Mouse (Mus musculus) intestine, embryonic 14.5 days (tissue): ENCODE measurements around the gene Lrrk1. TPM values are rescaled to one million over a fixed set of nuclear protein-coding genes. Genes with fewer than 3 reads are reported as not detected.

Experiments
- ATAC-seq: fragments of 200-750 bp; cut with Nextera tagmentation; replicated peaks from 2 replicates; pipeline ENCODE4 v1.8.0; 2017; ENCODE audit warnings: low read depth, moderate number of reproducible peaks, moderate TSS enrichment, moderate library complexity; ENCODE audit not compliant: low FRiP score, low TSS enrichment
- DNase-seq: peaks from one replicate; pipeline ENCODE4 v3.0.0-alpha.2; 2018; ENCODE audit warnings: low spot score
- H3K27ac ChIP-seq: fragments of 300-500 bp; sonication (generic); 2 replicates; pipeline ENCODE4 v1.5.1; 2014; ENCODE audit warnings: low read depth, mild to moderate bottlenecking, control low read depth
- H3K27me3 ChIP-seq: fragments of 300-500 bp; sonication (generic); replicated peaks from 2 replicates; pipeline ENCODE4 v1.6.1; 2014; ENCODE audit warnings: low read length, control low read depth; ENCODE audit not compliant: control insufficient read depth, insufficient read depth
- H3K36me3 ChIP-seq: fragments of 300-500 bp; sonication (generic); 2 replicates; pipeline ENCODE4 v1.6.1; 2014; ENCODE audit warnings: low read length, control low read depth; ENCODE audit not compliant: control insufficient read depth, insufficient read depth
- H3K4me1 ChIP-seq: fragments of 300-500 bp; sonication (generic); replicated peaks from 2 replicates; pipeline ENCODE4 v1.6.1; 2014; ENCODE audit warnings: low read length, control low read depth, mixed read lengths; ENCODE audit not compliant: control insufficient read depth, insufficient read depth
- H3K4me2 ChIP-seq: fragments of 300-500 bp; sonication (generic); 2 replicates; pipeline ENCODE4 v1.6.1; 2014; ENCODE audit warnings: low read length
- H3K4me3 ChIP-seq: fragments of 300-500 bp; sonication (generic); 2 replicates; pipeline ENCODE4 v1.5.1; 2014; ENCODE audit warnings: low read depth, low read length, control low read depth, mixed read lengths
- H3K9ac ChIP-seq: fragments of 300-500 bp; sonication (generic); 2 replicates; pipeline ENCODE4 v1.6.1; 2014; ENCODE audit warnings: mild to moderate bottlenecking, low read length
- H3K9me3 ChIP-seq: fragments of 300-500 bp; sonication (generic); 2 replicates; pipeline ENCODE4 v1.6.1; 2016; ENCODE audit warnings: low read length, control low read depth; ENCODE audit not compliant: control insufficient read depth
- WGBS: fragments of 180-500 bp; shearing (Covaris S2); extraction: QIAGEN DNeasy Blood & Tissue Kit; methylation state at CpG from one replicate; pipeline ENCODE4 v1.1.7; 2014; 5-methylcytosine and 5-hydroxymethylcytosine counted together
- polyA plus RNA-seq: library from polyadenylated mRNA; unstranded; fragments of >200 nt; fragmentation: Nextera tagmentation; extraction: Ambion mirVana; gene quantifications from 2 replicates; pipeline ENCODE4 v1.2.1, GENCODE M21; 2014

The Lrrk1 gene
- polyA plus RNA-seq, 1 experiment from 2014 or later, result 16.9 TPM

- Histone ChIP-seq H3K27me3 (no peaks in the 10 kb centered on the region), H3K9ac (no peak overlapping the region), H3K36me3 (no peaks in the 10 kb centered on the region), H3K4me1 (peaks cover 17% of the 10 kb centered on the region), H3K27ac (peak overlapping the region; percentile 24), H3K9me3 (no peaks in the 10 kb centered on the region), H3K4me2 (no peak overlapping the region), H3K4me3 (no peak overlapping the region)
- 0 out of 2 replicates have a peak, but pooled peaks have one; percentile 56 for ATAC-seq
- 28% methylated on average over 8 of the region's 8 CpGs for WGBS
- DNase-seq, result peak; percentile 60
Observed at GRCm38 (mm10) chr7:66222621-66223091, 165.5 kb downstream of the Lrrk1 start.

- ATAC-seq (no peak), DNase-seq (peak; percentile 47)
- Histone ChIP-seq H3K27ac (no peak overlapping the region), H3K4me1 (peaks cover 17% of the 10 kb centered on the region), H3K4me3 (no peak overlapping the region), H3K27me3 (no peaks in the 10 kb centered on the region), H3K4me2 (no peak overlapping the region), H3K36me3 (no peaks in the 10 kb centered on the region), H3K9ac (no peak overlapping the region), H3K9me3 (no peaks in the 10 kb centered on the region)
- 76% methylated on average over 4 of the region's 4 CpGs for WGBS
Observed at GRCm38 (mm10) chr7:66219794-66220227, 168.3 kb downstream of the Lrrk1 start.

GRCm38 (mm10) chr7:66219028-66219793 lies 168.9 kb downstream of the Lrrk1 start:
- ATAC-seq (no peak), DNase-seq (peak; percentile 45)
- Histone ChIP-seq H3K9ac (no peak overlapping the region), H3K9me3 (no peaks in the 10 kb centered on the region), H3K4me2 (no peak overlapping the region), H3K36me3 (no peaks in the 10 kb centered on the region), H3K4me3 (no peak overlapping the region), H3K4me1 (peaks cover 17% of the 10 kb centered on the region), H3K27me3 (no peaks in the 10 kb centered on the region), H3K27ac (peak overlapping the region; percentile 78; the same call in 1 of the 2 replicates)
- WGBS, result 85% methylated on average over 4 of the region's 4 CpGs

DNA sequence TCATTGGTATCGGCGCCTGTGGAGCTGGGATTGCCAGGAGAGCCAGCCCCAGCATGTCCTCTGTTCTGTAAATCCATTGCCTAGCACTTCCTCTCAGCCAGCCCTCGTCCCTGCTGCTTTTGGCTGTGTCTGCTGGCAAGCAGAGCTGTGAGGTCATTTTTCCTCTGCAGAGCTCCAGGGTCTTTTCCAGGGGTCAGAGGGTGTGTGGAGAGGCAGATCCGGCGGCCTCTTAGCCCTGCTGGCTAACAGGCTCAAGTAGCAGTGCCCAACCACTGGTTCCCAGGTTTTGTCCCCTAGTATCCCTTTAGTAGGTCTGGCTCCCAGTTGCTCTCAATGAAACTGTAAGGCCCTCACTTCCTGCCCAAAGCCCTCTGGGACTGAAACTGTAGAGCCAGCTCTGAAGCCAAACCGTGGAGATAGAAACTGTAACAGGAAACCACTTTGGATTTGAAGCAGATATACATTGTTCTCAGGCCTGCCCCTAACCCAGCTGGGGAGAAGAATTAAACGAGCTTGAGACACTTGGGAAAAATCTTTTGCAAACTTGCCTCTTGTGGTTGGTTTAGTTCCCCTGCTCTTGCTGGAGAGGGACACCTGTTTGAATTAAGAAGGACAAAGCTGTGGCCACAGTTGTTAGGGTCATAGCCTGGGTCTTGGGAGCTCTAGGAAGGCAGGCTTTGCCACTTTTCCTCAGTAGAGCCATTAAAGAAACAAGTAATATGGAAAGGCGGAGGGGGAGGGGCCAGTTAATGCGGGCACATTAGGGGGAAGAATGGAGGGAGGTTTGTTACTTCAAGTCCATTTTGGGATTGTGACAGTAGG lies 169.7 kb downstream of the Lrrk1 start:
- H3K4me2 ChIP-seq, result no peak overlapping the region
- H3K9me3 ChIP-seq, result no peaks in the 10 kb centered on the region

DNA sequence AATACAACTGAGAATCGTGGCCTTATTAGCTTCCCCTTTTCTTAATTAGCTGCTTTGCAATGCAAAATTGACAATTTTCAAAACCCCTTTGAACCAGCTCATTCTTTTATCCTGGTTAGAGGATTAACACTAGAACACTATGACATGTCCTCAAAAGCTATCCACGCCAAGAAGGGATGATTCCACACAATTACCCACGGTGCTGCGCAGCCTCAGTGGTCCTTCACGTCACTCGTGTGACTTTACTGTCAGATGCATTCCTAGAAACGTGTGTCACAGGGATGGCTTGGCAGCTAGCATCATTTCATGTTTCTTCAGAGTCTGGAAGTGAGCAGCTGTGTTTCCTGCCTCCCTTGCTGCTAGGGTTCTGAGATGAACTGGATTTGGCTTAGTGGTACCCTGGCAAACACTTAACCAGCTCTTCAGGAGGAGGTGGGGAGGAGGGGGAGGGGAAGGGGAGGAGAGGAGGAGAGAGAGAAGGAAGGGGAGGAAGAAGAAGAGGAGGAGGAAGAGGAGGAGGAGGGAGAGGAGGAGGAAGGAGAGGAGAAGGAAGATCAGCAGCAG lies 170.5 kb downstream of the Lrrk1 start:
- DNase-seq (no peak), ATAC-seq (no peak)
- no peaks in the 10 kb centered on the region for H3K36me3 ChIP-seq
- peaks cover 13% of the 10 kb centered on the region for H3K4me1 ChIP-seq
- H3K9ac ChIP-seq, result no peak overlapping the region
- no peaks in the 10 kb centered on the region for H3K9me3 ChIP-seq
- peak overlapping the region; percentile 78 for H3K27ac ChIP-seq
- no peak overlapping the region for H3K4me2 ChIP-seq
- H3K27me3 ChIP-seq, result no peaks in the 10 kb centered on the region
- H3K4me3 ChIP-seq, result no peak overlapping the region
- WGBS, result 83% methylated on average over 7 of the region's 7 CpGs

More for the DNA sequence above, 169.7 kb downstream of the Lrrk1 start:
- Histone ChIP-seq H3K9ac (no peak overlapping the region), H3K36me3 (no peaks in the 10 kb centered on the region), H3K4me1 (peaks cover 16% of the 10 kb centered on the region), H3K27ac (peak overlapping the region; percentile 78), H3K27me3 (no peaks in the 10 kb centered on the region), H3K4me3 (no peak overlapping the region)
- DNase-seq (peak; percentile 58), ATAC-seq (no peak)
- WGBS, result 35% methylated on average over 9 of the region's 9 CpGs

DNA sequence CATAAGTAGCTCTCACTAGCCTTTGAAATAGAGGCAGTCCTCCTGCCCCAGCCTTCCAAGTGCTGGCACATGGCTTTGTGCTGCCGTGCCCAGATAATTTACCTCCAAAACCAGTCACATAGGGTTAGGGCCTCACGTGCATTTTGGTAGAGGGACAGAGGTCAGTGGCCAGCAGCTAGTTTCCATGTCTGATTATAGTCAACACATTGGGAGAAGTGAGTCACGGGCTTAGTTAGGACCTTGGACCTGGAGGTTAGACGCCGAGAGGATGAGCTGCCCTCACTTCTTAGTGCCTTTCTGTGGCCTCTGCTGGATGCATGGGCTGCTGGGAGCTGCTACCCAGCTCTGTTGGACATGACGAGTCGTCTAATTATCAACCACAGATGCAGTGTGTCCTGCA lies 171.1 kb downstream of the Lrrk1 start:
- DNase-seq (no peak), ATAC-seq (no peak)
- WGBS, result 88% methylated on average over 7 of the region's 7 CpGs
- Histone ChIP-seq H3K9ac (no peak overlapping the region), H3K4me2 (no peak overlapping the region), H3K4me3 (no peak overlapping the region), H3K4me1 (peaks cover 10% of the 10 kb centered on the region), H3K9me3 (no peaks in the 10 kb centered on the region), H3K27ac (no peak overlapping the region), H3K36me3 (no peaks in the 10 kb centered on the region), H3K27me3 (no peaks in the 10 kb centered on the region)

DNA sequence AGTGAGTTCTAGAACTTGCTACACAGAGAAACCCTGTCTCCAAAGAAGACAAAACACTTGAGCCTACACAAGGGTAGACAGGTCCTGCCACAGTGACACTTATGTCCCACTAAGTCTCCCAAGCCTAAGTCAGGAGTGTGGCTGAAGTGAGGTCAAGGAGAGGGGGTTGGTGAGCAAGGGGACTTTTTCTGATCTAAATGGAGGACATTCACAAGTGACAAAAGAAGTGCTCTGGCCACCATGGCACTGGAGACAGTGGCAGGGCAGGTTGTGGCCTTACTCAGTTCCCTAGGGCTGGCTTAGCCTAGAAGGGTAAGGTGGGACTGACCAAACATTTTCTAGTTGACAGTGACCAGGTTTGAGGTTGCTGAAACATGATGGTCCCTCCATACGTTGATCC lies 172.2 kb downstream of the Lrrk1 start:
- DNase-seq, result peak; percentile 48

GRCm38 (mm10) chr7:66214477-66214876 lies 173.7 kb downstream of the Lrrk1 start:
- Histone ChIP-seq H3K36me3 (no peaks in the 10 kb centered on the region), H3K4me3 (no peak overlapping the region), H3K27me3 (no peaks in the 10 kb centered on the region), H3K27ac (no peak overlapping the region), H3K4me2 (no peak overlapping the region), H3K4me1 (peaks cover 10% of the 10 kb centered on the region), H3K9me3 (no peaks in the 10 kb centered on the region), H3K9ac (no peak overlapping the region)
- peak; percentile 35 for DNase-seq
- no peak for ATAC-seq
- WGBS, result 36% methylated on average over 6 of the region's 6 CpGs

More for the DNA sequence above, 172.2 kb downstream of the Lrrk1 start:
- no peak overlapping the region for H3K4me2 ChIP-seq
- no peak overlapping the region for H3K9ac ChIP-seq
- peaks cover 10% of the 10 kb centered on the region for H3K4me1 ChIP-seq
- H3K27ac ChIP-seq, result no peak overlapping the region
- H3K27me3 ChIP-seq, result no peaks in the 10 kb centered on the region
- ATAC-seq, result no peak
- no peaks in the 10 kb centered on the region for H3K9me3 ChIP-seq
- WGBS, result 83% methylated on average over 1 of the region's 1 CpGs
- no peaks in the 10 kb centered on the region for H3K36me3 ChIP-seq
- no peak overlapping the region for H3K4me3 ChIP-seq
